Mouse (Mus musculus) adrenal gland, postnatal 25 days (tissue): ENCODE results near the gene Slc5a8. TPM values are rescaled to one million over a fixed set of nuclear protein-coding genes. Genes with fewer than 3 reads are reported as not detected.

ENCODE experiments used
- total RNA-seq: library from RNA; stranded (reverse); gene quantifications from 2 replicates; pipeline ENCODE4 v1.2.3, GENCODE M21; 2021

Slc5a8 gene
- total RNA-seq, 1 experiment from 2014 or later: 0.12 TPM

Other genes with a start within 250 kb of the Slc5a8 start
- gene Spic, start 201.0 kb upstream of the Slc5a8 start, total RNA-seq: 2.4 and 2.5 TPM in 2 replicates
- 89.0 and 97.2 TPM in 2 replicates for gene Arl1, start 155.1 kb upstream of the Slc5a8 start, total RNA-seq
- gene Utp20, start 59.2 kb upstream of the Slc5a8 start, total RNA-seq: 32.5 and 34.9 TPM in 2 replicates